Mouse (Mus musculus): Measurements from ENCODE around the gene Sec11a.

Gene Sec11a

DNA sequence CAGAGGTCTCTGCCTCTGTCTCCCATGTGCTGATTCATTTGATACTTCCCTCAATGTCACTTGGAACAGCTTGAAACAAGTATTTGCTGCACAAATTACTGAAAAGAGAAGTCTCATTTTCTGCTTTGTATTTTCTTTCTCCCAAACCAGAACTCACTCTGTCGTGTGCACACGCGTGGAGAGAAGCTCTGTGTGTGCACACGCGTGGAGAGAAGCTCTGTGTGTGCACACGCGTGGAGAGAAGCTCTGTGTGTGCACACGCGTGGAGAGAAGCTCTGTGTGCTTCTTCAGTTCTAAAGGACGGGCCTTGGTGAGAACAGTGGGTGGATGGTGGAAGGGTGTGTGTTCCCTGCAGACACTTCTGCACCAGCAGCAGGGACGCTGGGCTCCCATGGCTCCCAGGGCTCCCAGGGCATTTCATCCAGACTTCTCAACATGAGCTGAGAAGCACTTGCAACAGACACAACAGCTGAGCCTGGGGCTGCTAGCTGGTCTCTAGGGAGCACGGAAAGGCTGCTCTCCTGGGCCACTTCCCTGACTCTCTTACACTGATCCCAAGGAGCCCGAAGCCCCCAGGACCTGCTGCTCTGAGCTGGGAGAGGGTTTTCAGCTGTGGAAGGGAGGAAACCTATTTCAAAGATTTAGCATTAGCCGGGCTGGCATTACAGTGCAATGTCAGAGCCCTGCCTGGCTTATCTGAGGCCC is 52.6 kb downstream of the Sec11a start:
- no peak for DNase-seq

DNA sequence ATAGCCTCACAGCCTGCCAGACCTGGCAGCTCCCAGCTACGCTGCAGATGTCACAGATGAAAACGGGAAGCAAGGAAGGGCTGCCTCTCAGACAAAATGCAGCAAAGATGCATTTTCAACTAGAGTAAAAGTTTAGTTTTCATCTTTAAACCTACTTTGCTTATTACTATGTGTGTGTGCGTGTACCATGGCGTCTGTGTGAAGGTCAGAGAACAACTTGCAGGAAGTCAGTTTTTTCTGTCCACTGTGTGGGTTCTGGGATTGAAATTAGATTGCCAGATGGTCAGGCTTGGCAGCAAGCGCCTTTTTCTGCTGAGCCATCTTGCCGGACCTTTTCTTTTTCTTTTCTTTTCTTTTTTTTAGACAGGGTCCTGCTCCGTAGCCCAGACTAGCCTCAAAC is 53.4 kb downstream of the Sec11a start:
- no peak for DNase-seq

DNA sequence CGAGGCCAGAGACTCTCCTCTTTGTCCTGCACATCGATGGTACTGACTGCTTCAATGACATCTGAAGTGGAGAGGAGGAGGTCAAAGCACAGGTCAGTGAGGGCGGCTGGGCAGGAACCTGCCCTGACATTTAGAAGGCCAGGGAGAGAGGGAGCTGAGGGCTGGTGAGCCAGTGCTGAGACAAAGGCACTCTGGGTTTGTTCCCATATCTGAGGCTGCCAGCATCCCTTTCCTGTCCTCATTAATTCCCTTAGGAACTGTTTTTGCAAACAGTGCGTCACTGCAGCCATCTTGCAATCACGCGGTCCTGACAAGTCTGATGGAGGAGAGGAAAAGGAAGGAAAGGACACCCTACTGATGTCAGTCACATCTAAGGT is 53.8 kb downstream of the Sec11a start:
- DNase-seq = peak; percentile 51

DNA sequence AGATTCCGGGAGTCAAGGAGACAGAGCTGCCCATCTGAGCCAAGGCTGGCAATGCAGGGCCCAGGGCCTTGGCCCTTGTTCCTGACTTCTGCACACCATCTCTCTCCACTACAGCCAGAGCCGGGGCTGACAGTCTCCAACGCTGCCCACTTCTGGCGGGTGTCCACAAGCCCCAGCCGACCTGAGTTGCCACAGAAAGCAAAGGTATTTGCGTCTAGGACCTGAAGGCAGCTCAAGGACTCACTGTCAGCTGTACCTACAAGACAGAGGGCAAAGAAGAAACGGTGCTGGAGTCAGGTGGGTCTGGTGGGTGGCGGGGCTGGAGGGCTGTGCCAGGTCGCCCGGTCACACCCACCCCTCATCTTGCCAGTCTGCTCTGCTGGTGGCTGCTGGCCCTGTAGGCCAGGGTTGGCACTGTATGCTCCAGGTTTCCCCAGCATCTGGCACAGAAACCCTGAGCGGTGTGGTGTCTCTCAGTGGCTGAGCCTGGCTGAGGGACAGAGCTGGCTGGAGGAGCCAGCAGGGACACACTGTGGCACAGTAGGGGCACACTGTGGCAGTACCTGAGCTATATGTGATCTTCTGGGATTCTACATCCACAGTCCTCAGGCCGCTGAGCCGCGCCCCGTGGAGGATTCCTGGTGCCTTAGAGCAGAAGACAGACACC is 54.4 kb downstream of the Sec11a start:
- DNase-seq = no peak

DNA sequence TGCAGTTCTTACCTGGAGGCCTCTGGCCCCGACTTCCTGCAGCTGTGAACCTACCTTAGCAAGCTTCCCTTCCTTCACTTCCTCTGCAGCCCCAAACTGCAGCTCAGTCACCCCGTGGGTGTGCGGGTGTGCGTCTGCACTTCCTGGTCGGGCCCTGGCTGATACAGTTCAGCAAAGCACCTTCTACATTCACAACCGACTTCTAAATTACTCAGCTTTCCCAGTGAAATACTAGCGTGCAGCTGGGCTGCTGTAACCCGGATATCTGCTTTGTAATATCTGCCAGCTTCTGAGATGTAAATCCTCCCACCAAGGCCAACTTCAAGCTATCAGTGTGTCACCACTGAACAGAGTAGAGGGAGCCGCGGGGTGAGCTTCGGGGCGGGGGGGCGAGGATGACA is 57.7 kb downstream of the Sec11a start:
- peak; percentile 20 for DNase-seq

DNA sequence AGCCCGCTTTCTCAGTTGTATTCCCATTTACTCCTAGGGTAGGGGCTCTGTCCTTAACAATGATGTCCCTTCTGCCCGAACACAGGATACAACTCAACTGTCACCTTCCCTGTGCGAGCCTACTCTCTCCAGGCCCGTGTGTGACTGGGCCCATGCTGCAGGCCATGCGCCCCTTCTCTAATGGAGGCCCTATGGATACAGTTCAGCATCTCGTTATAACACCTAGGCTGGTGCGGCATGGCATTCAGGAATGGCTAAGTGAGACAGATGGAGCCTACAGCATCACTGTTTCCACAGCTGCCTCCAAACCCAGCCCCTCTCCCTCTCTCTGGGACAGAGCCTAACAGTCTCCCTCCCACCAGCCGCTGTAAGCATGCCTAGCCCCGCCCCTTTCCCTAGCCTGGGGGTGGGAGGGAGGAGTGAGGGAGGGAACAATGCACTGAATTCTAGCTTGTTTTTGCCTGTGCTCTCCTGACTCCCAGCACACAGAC is 58.5 kb downstream of the Sec11a start:
- DNase-seq = peak; percentile 51

DNA sequence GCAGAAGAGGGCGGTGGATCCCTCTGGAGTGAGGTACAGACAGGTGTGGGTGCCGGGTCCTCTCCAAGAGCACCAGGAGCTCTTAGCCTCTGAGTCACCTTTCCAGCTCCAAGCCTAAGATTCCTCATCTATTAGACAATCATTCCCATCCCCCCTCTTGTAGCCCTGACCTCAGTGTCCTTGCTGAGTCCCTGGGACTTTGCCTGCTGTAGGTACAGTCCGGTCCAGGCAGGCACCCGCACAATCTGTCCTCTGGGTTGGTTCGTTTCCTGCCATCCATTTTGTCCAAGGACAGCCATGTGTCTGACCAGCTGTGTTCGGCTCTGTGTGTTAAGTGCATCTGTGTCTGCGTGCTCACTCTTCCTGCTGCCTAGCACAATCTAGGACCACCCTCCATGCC is 59.0 kb downstream of the Sec11a start:
- DNase-seq = no peak

DNA sequence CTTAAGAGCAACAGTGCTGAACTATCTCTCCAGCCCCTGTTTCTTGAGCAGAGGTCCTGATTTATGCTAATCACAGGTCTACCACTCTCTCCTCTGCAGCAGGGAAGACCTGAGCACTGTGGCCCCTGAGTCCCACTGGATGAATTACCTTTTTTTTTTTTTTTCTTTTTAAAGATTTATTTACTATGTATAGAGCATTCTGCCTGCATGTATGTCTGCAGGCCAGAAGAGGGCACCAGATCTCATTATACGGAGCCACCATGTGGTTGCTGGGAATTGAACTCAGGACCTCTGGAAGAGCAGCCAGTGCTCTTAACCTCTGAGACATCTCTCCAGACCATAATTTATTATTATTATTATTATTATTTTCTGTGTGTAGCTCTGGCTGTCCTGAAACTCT is 61.9 kb downstream of the Sec11a start:
- DNase-seq = no peak

DNA sequence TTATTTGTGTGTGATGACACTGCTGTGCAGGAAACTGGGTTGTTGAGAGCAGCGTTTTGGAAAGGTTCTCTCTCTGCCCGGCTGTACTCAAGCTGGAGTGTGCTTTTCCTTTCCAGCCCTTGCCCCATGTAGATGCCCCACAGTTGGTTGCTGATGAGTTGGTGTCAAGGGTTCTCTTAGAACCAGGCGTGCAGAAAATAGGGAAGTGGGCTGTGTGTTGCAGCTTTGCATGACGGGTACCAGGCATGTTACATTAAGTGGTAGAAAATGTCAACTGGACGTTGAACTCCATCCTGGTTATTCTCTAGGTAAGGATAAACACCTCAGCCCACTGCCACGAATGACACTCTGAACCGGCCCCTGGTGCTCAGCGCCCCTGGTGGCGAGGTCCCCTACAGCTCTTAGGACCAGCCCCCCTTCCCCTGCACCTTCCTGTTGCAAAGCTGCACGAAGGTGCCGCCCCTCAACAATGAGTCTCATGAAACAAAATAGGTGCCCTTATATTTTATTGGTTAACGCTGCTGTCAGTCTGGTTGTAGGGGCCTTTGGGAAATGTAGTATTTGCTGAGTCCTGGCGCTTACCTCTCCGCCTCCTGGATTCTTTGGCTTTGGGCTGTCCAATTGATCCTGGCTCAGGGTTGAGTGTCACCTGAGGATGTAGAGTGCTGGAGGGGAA is 64.6 kb downstream of the Sec11a start:
- DNase-seq = peak; percentile 86

DNA sequence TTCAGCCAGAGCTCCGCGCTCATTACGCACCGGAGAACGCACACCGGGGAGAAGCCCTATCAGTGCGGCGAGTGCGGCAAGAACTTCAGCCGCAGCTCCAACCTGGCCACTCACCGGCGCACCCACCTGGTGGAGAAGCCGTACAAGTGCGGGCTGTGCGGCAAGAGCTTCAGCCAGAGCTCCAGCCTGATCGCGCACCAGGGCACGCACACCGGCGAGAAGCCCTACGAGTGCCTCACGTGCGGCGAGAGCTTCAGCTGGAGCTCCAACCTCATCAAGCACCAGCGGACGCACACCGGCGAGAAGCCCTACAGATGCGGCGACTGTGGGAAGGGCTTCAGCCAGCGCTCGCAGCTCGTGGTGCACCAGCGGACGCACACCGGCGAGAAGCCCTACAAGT is 71.9 kb downstream of the Sec11a start:
- no peak for DNase-seq

DNA sequence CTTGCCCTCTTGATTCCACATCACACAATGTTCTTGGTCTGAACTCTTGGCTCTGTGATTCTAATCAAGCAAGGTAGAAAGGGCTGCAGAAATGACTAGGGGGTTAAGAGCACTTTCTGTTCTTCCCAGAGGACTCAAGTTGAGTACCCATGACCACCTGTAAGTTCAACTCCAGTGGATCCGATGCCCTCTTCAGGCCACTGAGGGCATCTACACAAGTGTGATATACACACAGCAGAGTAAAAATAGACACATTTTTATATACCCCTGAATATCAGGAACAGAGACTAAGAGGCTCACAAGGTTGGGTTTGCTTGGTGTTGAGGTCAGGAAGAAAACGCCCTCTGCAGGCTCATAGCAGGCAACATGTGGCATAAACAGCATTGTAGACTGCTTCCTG is 73.9 kb downstream of the Sec11a start:
- DNase-seq = no peak

DNA sequence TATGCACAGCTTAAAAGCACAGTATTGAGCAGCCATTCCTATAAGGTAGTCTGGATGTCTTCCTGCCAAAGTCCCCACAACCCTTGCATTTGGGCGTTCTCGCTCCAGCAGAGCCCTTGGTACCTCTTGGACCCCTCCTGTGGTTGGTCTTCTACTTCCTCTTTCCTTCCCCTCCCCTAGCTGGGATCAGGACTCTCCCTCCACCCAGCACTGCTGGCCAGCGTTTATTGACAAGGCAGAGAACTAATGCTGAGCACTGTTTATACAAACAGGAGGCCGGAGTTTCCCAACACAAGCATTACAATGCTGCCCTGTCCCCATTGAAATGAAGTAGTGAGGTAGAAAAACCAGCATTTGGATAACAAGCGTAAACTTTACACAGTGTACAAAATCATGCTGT is 74.5 kb downstream of the Sec11a start:
- DNase-seq = no peak

DNA sequence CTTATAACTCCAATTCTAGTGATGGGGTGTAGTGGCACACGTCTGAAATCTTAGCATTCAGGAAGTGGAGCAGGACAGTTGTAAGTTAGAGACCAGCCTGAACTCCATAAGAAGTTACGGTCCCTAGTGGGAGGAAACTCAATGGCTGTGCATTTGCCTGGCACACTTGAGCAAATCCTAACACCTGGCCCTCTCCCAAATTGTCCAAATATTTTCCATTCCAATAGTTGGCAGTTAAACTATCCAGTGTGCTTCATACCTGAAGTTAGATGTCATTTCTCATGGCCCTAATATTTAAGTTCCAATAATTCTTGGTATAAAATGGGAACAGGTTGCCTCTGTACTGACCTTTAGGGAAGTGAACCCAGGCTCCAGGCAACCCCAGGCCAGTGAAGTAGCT is 78.9 kb downstream of the Sec11a start:
- DNase-seq = peak; percentile 56

DNA sequence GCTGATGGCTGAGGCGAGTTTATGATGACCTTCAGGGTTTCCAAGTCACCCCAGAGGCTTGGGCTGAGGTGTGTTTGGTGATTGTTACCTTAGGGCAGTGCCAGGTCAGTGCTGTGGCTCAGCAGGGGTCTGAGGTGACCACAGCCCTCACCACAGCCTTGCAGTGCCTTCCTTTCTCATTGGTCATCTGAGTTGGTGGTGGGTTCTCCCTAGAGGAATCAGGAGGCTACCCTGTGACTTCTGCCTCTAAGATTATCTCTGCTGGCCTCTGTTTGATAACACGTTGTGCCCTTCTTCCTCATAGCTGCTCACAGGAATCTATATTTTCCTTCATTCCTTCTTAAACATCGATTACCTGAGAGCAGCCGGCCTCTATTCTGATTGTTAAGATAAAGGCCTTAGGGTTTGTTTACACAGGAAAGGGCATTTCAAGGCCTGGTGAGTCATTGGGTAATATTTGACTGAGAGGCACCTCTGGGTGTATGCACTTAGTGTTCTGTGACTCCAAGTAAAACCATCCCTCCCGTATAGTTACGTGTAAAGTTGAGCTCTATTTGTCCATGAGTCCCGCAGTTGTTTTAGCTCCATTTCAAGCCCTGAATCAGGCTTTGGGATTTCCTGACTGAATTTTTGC is 80.9 kb downstream of the Sec11a start:
- peak; percentile 78 for DNase-seq

DNA sequence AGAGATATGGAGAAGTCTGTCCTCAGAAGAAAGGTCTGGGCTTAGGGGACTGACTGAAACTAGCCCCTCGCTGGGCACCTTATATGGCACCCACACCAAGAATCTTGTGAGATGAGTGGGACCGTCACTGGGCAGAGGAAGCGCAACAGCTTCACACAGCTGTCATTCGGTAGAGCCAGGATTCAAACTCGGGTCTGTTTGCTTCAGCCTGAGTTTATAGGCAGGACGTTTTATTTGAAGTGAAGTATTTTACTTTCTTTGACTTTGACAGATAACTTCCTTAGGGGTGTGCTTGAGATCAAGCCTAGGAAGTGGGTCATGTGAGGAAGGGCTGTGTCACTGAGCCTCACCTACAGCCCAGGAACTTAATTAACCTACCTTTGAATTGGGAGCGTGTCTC is 82.1 kb downstream of the Sec11a start:
- DNase-seq = no peak

DNA sequence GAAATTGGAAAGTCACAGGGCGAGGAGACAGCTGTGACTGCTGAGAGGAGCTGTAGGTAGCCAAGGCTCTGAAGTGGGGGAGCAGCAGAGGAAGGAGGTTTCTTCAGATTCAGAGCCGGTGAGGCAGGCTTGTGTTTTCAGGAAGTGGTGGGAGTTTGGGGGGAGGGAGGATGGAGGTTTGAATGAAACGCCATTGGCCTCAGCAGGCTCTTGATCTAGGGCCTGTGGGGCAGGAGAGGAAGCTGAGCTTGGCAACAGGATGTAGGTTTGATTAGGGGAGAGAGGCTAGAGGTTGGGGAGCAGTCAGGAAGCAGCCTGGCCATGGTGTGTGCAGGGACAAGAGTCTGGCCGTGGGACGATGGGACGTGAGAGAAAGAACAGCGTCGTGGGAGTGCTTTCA is 82.7 kb downstream of the Sec11a start:
- DNase-seq = no peak

DNA sequence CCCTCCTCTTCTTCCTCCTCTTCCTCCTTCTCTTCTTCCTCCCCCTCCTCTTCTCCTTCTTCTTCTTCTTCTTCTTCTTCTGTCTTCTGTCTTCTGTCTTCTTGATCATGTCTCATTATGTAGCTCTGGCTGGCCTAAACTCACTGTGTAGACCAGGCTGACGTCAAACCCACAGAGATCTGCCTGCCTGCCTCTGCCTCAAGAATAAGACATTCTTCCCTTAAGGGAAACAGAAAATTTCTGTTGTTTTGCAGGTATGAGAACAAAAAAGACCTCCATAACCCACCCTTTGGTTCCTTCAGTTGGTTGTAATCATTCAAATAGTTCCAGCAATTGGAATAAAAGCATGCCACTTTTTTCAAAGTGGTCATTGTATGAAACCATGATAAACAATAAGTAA is 83.4 kb downstream of the Sec11a start:
- no peak for DNase-seq

DNA sequence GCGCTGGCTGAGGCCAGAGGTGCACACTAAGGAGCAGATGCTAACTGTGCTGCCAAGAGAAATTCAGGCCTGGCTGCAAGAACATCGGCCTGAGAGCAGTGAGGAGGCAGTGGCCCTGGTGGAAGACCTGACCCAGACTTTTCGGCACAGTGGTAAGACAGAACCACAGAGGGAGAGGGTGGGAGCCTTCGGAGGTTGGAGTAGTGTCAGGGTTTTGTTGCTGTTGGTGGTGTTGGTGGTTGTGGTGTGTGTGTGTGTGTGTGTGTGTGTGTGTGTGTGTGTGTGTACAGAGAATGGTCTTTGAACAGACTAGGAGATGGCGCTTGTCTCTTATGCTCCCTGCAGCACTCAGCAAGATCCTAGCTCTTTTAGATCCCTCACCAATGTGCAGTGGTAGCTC is 84.1 kb downstream of the Sec11a start:
- DNase-seq = no peak

DNA sequence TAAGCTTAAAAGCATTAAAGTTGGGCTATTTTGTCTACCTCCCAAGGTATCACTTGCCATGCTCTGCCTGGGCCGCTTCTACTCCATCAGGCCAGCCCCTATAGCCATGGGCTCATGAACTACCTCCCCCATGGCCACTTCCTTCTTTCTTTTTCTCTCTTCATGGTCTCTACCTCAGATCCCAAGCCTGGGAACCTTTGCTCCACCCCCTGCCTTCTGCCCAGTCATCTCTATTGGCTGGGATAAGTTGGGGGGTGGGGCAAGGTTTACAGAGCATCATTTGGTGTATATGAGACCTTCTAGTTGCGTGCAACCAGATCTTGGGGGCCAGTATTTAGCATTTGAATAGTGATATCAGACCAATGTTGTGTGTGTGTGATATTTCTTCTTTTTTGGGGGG is 85.1 kb downstream of the Sec11a start:
- no peak for DNase-seq

DNA sequence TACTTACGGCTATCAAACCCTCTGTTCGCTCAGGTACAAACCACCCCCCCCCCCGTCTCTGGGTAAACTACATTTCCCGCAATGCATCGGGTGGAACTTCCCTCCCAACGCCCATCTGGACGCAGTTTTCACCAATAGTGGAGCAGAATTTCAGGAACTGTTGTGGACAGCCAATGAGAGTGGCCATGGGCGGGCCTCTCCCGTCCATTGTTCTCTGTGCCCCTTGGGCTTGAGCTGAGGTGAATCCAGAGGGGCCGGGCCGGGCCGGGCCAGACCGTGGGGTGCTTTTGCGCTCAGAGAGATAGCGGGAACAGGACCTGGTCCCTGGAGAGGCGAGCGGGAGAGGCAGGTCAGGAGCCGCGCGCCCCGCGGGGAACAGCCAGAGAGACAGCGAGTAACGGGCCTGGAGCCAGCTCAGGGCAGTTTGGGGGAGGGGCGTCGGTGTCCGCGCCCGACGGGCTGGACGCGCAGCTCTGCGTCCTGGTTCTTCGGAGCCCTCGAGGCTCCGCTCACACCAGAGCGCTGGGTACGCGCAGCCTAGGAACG is 86.8 kb downstream of the Sec11a start, which contains the start of gene Zscan2:
Gene Zscan2 (plus strand): TSS at position 192 of the 546 bp plus-strand sequence.
- peak; percentile 97 for DNase-seq

DNA sequence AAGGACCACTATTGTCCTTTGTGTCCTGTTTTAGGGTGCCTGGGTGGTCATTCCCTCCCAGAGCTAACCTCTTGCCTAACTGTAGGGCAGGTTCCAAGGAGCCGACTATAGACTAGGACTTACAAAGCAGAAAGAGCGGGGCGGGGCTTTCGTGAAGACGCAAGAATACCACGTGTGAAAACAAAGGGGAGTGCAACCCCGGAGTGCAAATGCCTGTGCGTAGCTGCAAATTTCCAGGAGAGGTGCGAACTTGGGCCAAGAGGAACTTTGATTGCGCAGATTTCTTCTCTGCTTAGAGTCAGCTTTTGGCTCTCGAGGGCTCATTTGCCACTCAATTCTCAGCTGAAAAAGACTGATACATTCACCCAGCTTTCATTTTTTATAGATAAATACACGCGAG is 87.4 kb downstream of the Sec11a start:
- DNase-seq = peak; percentile 72

DNA sequence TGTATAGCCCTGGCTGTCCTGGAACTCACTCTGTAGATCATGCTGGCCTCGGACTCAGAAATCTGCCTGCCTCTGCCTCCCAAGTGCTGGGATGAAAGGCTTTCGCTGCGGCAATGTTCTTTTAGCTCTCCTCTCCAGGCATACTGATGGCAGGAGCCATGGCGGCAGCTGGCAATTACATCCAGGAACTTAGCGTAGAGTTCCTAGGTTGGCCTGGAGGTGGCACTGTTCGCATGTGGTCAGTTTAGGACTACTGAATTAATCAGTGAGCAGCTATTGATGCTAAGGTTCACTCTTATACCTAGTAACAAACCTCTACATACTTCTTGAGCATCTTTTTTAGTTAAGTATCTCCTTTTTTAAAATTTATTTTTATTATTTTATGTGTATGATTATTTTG is 90.4 kb downstream of the Sec11a start:
- peak; percentile 90 for DNase-seq

DNA sequence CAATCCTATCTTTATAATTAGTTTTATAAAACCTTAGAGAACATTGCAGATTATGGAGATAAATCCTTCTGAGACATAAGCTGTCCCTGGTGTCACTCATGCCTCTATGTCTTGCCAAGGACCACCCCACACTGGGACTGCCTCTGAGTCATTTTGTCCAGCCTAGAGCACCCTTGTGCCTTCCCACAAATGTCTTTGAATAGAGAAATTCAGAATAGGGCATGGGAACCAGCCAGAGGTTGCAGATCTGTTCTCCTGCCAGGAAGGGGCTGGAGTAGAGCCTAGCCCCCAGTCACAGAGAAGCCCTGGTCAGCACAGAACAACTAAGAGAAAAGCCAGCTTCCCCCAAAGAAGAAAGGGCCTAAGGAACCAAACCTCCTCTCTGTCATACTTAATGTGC is 92.3 kb downstream of the Sec11a start:
- no peak for DNase-seq

Data from kidney, adult 9 months (tissue).